Mouse (Mus musculus) right cerebral cortex, adult 2 months (tissue): Measurements from ENCODE around the gene Ptprm.
A peak's percentile ranks its signal among the peaks of the same experiment; 100 is the strongest.

Experiments used
- DNase-seq, 2 experiments: peaks; one replicate each; pipeline ENCODE4 v3.0.0; 2021 to 2022; ENCODE audit warnings: low spot score in 2 of 2

Ptprm gene

GRCm38 (mm10) chr17:66990761-66991160 is 363.5 kb downstream of the Ptprm start:
- no peak for DNase-seq

GRCm38 (mm10) chr17:66988014-66988413 is 366.2 kb downstream of the Ptprm start:
- no peak for DNase-seq

GRCm38 (mm10) chr17:66981649-66982048 is 372.6 kb downstream of the Ptprm start:
- no peak for DNase-seq

GRCm38 (mm10) chr17:66979971-66980370 is 374.3 kb downstream of the Ptprm start:
- DNase-seq: no peak

- no peak for DNase-seq
Observed at GRCm38 (mm10) chr17:66976490-66976889, 377.8 kb downstream of the Ptprm start.

- DNase-seq: peak; percentile 53 to 62
Observed at GRCm38 (mm10) chr17:66972976-66973375, 381.3 kb downstream of the Ptprm start.

- peak in 1 of 2 experiments; percentile 12 for DNase-seq
Observed at GRCm38 (mm10) chr17:66960986-66961385, 393.3 kb downstream of the Ptprm start.

- no peak for DNase-seq
Observed at GRCm38 (mm10) chr17:66960557-66960956, 393.7 kb downstream of the Ptprm start.

- DNase-seq: no peak
Observed at GRCm38 (mm10) chr17:66959815-66960214, 394.4 kb downstream of the Ptprm start.

GRCm38 (mm10) chr17:66958766-66959165 is 395.5 kb downstream of the Ptprm start:
- no peak for DNase-seq

GRCm38 (mm10) chr17:66944498-66944897 is 409.8 kb downstream of the Ptprm start:
- peak in 1 of 2 experiments; percentile 22 for DNase-seq

GRCm38 (mm10) chr17:66943539-66943938 is 410.7 kb downstream of the Ptprm start:
- peak; percentile 31 to 34 for DNase-seq

GRCm38 (mm10) chr17:66925611-66926010 is 428.6 kb downstream of the Ptprm start:
- DNase-seq: no peak

GRCm38 (mm10) chr17:66914696-66915095 is 439.6 kb downstream of the Ptprm start:
- no peak for DNase-seq

- DNase-seq: no peak
Observed at GRCm38 (mm10) chr17:66912533-66912932, 441.7 kb downstream of the Ptprm start.

- DNase-seq: no peak
Observed at GRCm38 (mm10) chr17:66912120-66912519, 442.1 kb downstream of the Ptprm start.

GRCm38 (mm10) chr17:66909901-66910300 is 444.4 kb downstream of the Ptprm start:
- no peak for DNase-seq

- no peak for DNase-seq
Observed at GRCm38 (mm10) chr17:66908921-66909320, 445.3 kb downstream of the Ptprm start.

- no peak for DNase-seq
Observed at GRCm38 (mm10) chr17:66894181-66894580, 460.1 kb downstream of the Ptprm start.

- no peak for DNase-seq
Observed at GRCm38 (mm10) chr17:66891916-66892315, 462.3 kb downstream of the Ptprm start.

- DNase-seq: no peak
Observed at GRCm38 (mm10) chr17:66891067-66891862, 463.0 kb downstream of the Ptprm start.

GRCm38 (mm10) chr17:66882304-66882703 is 472.0 kb downstream of the Ptprm start:
- no peak for DNase-seq

- DNase-seq: no peak
Observed at GRCm38 (mm10) chr17:66880969-66881701, 473.1 kb downstream of the Ptprm start.
